Mouse (Mus musculus): ENCODE results near the gene Wdfy3. TPM values are rescaled to one million over a fixed set of nuclear protein-coding genes. Genes with fewer than 3 reads are reported as not detected.

Wdfy3 gene
- total RNA-seq, 2 experiments from 2014 or later, result 129 to 140 TPM

GRCm38 (mm10) chr5:101902686-101903085, 167.0 kb downstream of the Wdfy3 start:
- intact Hi-C loops (cut with DNase I), result no loop called here
- no peak for DNase-seq (ENCODE audit: low spot score in 2 of 2)

GRCm38 (mm10) chr5:101899981-101900380, 169.7 kb downstream of the Wdfy3 start:
- no peak for DNase-seq (ENCODE audit: low spot score in 2 of 2)
- intact Hi-C loops (cut with DNase I), result no loop called here

DNA sequence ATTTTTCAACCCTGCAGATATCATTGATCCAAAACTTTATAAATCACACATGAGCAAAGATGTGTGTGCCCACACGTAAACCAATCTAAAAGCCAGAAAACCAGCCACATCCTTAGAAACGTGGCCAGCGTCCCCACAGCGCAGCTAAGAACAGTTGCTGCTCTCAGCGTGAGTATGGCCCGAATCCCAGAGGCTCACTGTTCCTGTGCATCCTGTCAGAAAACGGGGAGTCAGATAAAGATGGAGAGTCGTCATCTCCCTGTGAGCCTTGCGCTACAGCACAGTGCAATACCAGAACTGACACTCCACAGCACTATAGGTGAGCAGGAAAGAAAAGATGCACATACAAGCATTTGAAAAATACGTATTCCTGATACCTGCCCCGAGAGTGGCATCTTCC, 172.9 kb downstream of the Wdfy3 start:
- intact Hi-C loops (cut with DNase I), result no loop called here
- DNase-seq (ENCODE audit: low spot score in 2 of 2), result no peak

- intact Hi-C loops (cut with DNase I), result no loop called here
- DNase-seq (ENCODE audit: low spot score in 2 of 2), result no peak
These were observed 173.7 kb downstream of the Wdfy3 start for GRCm38 (mm10) chr5:101895717-101896645.

- DNase-seq (ENCODE audit: low spot score in 2 of 2), result no peak
- intact Hi-C loops (cut with DNase I), result no loop called here
These were observed 174.6 kb downstream of the Wdfy3 start for GRCm38 (mm10) chr5:101895119-101895518.

DNA sequence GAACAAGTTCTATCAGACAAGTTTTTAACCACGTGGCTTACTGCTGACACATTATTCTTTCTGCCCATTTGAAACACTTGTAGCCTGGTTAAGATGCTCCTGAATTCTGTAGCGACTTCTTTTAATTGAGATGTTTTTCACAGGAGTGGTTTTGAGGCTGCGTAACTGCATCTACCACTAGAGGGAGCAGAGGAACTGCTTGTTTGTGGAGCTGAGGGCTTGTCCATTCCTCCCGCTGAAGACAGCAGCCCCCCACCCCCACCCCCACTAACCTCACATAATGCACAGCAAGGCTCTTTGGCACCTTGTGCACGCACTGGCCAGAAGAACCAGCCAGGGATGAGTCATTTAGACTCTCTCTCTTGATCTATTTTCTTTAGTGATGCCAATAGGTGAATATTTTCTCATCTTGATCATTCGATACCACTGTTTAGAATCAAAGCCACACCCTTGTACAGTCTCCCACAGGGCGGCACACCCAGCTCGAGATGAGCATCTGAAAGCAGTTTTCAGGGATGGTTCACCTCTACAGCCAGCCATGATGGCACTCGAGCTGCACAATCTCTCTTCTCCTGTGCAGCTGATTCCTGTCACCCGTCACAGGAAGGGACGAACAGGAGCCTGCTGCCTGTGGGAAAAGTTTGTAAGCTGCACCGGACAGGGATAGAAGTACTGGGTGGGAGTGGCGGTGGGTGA, 175.8 kb downstream of the Wdfy3 start:
- no peak for DNase-seq (ENCODE audit: low spot score in 2 of 2)
- intact Hi-C loops (cut with DNase I), result loop anchor here (5.0 kb wide), 1 partner anchor 178 kb away; no protein-coding TSS in a partner anchor

DNA sequence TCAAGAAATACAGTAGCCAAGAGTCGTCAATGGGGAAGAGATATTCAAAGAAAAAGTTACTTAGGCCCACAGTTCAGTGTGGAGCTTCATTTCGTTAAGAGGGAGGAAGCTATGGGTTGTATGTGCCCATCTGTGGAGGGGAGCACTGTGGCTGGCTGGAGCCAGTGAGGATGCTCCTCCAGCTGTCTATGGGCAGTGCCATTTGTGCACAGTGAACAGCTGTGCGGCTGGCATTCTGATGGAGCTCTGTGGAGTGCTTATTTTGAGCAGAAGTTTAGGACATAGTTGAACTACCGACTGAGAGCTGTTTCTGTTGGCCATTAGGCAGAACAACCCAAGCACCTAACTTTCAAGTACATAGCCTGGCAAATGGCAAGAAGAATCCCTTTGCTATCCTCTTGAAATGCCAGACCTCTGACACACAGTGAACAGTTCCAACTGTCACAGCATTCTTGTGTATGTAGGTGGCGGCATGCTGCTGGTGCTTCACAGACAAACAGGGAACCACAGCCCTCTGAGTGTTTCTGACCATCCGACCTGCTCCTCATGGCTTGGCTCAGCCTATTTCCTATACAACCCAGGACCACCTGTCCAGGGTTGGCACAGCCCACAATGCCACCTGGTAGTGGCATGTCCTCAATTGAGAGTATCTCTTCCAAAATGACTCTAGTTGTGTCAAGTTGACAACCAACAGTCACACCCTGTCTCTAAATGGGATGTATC, 177.9 kb downstream of the Wdfy3 start:
- intact Hi-C loops (cut with DNase I), result loop anchor here (5.0 kb wide), 1 partner anchor 180 kb away; no protein-coding TSS in a partner anchor
- DNase-seq (ENCODE audit: low spot score in 2 of 2), result no peak

GRCm38 (mm10) chr5:101887989-101888388, 181.7 kb downstream of the Wdfy3 start:
- DNase-seq (ENCODE audit: low spot score in 2 of 2), result no peak
- intact Hi-C loops (cut with DNase I), result no loop called here

DNA sequence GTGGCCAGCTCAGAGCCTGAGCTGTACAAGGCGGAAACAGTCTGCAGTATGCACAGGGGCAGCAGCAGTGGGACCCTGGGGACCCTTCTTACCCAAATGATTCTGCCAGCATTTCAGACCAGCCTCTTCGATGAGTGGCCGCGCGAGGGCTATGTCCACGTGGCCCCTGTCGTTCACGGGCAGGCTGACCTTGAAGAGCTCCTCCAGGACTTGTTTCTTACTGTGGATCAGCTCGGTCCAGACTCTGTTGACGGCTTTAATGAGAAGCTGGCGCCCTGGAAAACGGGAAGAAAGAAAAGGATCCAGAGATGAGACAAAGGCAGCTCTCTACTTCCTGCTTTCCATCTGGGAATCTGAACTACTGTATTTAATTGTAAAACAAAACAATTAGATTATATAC, 184.7 kb downstream of the Wdfy3 start:
- intact Hi-C loops (cut with DNase I), result no loop called here
- no peak for DNase-seq (ENCODE audit: low spot score in 2 of 2)

DNA sequence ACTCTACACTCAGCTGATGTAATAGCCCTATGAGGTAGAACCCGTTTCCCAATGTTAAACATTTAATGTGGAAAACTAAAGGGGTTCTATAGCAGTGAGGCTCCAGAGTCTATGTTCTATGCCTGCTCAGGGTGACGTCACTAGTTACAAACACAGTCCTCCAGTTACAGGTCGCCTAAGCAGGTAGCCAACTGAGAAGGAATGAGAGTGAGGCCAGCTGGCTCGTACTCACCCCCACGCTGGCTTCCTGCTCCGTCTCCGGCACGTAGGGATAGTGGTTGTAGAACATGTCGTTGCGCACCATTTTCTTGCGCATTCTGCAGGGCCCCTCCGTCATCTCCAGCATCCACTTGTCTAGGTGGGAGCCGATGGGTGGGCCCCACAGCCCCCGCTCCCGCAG, 187.5 kb downstream of the Wdfy3 start:
- intact Hi-C loops (cut with DNase I), result no loop called here
- DNase-seq (ENCODE audit: low spot score in 2 of 2), result no peak

- intact Hi-C loops (cut with DNase I), result no loop called here
These were observed 189.8 kb downstream of the Wdfy3 start for GRCm38 (mm10) chr5:101879914-101880313.

DNA sequence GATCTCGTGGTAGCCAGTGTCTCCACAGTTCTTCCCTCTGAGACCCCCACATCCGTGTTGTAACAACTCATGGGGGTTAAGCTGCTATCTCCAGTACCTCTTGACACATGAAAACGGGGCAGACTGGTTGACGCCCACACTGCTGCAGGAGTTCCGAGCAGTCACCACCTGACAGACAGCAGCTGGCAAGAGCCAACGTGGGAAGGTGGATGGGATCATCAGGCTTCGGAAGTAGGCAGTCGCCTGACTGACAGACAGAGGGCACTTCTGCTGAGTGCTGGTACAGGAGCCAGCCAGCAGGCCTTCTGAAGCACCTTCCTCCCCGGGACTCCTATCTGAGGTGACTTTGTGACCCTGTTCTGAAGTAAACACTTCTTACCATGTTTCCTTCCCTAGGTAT, 191.3 kb downstream of the Wdfy3 start:
- intact Hi-C loops (cut with DNase I), result no loop called here
- DNase-seq (ENCODE audit: low spot score in 2 of 2), result peak; percentile 39 to 41

More at GRCm38 (mm10) chr5:101879914-101880313, 189.8 kb downstream of the Wdfy3 start:
- no peak for DNase-seq (ENCODE audit: low spot score in 2 of 2)

DNA sequence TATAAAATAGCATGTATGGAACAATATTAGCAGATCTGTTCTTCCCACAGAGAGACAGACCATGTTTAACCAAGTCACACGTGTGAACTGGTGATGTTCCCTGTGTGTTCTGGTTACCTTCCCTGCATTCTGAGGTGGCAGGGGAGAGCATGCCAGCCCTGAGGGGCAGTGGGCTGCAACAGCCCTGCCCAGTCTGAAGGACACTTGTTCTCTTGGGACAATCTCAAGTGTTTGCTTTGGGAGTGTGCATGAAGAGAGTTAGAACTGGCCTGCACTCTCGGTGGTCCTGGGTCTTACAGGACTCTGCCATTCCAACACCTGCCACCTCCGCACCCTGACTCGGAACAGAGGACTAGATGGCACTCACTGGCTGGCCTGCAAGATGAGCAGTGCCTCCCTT, 193.5 kb downstream of the Wdfy3 start:
- no peak for DNase-seq (ENCODE audit: low spot score in 2 of 2)
- intact Hi-C loops (cut with DNase I), result no loop called here

DNA sequence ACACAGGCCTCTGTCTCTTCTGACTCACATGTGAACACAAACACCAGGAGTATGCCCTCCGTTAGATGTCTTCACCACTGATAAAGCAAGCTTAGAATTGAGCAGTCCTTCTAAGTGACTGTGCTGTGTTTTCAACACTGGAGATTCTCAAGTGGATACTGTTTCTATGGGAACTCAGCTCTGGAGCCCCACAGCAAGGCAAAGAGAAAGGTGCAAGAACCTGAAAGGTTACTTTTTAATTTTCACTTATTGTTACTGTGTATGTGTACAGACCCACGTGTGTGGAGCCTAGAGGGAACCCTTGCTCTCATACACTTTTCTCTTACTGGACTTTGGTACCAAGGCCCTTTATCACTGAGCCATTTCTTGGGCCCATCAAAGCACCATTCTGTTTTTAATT, 203.0 kb downstream of the Wdfy3 start:
- intact Hi-C loops (cut with DNase I), result no loop called here
- DNase-seq (ENCODE audit: low spot score in 2 of 2), result no peak

GRCm38 (mm10) chr5:101863946-101864345, 205.8 kb downstream of the Wdfy3 start:
- intact Hi-C loops (cut with DNase I), result no loop called here
- no peak for DNase-seq (ENCODE audit: low spot score in 2 of 2)

DNA sequence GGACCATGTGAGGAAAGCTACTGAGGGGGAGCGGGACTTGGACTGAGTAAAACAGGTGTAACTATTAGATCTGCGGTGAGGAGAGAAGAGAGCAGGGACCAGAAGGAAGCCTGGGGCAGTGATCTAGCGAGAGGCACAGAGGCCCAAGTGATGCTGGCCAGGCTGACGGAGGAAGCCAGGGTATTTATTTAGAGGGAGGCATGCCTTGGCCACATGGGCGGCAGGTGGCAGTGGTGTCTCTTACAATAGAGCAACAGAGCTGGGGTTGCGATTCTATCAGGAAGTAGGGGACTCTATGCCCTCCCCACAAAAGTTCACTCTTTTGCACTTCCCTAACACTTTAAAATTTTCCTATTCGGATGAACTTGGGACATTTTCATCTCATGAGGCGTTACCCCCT, 207.1 kb downstream of the Wdfy3 start:
- intact Hi-C loops (cut with DNase I), result no loop called here
- DNase-seq (ENCODE audit: low spot score in 2 of 2), result no peak

DNA sequence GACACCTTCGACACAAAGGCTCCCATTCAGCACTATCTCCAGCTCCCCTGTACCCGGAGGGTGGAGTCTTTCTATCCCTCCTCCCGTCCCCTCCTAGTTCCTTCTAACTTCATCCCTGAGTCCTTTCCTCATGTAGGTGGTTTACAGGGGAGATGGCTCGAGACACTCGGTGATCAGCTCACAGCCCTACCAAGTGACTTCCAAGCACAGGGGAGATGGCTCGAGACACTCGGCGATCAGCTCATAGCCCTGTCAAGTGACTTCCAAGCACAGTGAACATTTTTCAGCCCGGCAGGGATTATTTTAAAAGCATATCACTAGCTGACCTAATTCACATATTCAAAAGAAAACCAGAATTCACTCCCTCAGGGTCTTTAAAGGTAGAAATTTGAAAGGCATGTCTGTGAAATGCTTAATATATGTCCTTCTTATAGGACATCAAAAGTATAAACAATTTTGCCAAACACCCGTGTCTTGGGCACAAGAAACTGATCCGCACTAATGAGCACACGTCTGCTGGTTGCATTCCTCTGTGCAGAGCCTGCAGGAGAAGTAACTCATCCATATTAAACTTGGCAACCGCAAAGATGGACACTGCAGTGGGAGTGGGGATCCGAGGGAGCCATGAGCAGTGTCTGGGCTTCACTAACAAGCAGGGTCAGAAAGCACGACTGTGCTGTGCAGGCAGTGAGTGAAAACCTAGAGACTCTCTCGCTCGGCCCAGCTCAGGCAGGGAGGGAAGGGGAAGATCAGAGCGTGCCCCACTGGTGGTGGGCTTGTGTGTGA, 207.7 kb downstream of the Wdfy3 start:
- no peak for DNase-seq (ENCODE audit: low spot score in 2 of 2)
- intact Hi-C loops (cut with DNase I), result no loop called here

DNA sequence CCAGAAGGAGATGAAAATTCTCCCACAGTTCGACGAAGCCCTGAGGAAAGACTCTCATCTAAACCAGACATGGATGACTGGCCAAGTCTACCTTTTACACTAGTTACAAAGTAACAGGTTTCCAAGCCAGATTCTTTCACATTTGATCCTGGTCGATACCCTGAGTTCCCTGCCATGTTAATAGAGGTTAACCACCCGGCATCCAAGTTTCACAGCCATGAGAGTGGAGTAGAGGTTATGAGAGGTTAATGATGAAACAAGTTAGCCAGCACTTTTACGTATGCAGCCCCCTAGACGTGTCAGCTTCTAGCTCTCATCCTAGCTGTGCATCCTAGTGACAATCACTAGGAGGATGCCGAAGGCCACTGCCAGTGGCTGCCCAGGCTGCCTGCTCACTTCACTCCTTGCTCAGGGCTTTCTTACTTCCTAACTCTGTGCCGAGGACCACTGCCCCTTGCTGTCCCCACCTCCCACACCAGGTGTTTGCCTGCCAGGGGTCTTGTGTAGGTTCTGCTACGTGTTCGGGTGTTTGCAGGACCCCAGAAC, 210.8 kb downstream of the Wdfy3 start:
- no peak for DNase-seq (ENCODE audit: low spot score in 2 of 2)
- intact Hi-C loops (cut with DNase I), result no loop called here

GRCm38 (mm10) chr5:101855475-101855874, 214.2 kb downstream of the Wdfy3 start:
- DNase-seq (ENCODE audit: low spot score in 2 of 2), result no peak
- intact Hi-C loops (cut with DNase I), result no loop called here

Measured in left cerebral cortex, postnatal 36 days (tissue).